Mouse (Mus musculus) mouse embryonic stem cell (cell line): ENCODE results near the gene Tet1.
"Not testable (repeated sequence)": the region's sequence is repeated elsewhere in the genome, so short reads cannot be mapped to it uniquely, and the experiment has no call there.

Source experiments
- in situ Hi-C, 2 experiments: fragments of 300-500 bp; cut with MboI; formaldehyde crosslinking; loops; 1 replicate in 1 of 2; 3 replicates in 1 of 2; pipeline ENCODE4 v1.14.3; 2019 to 2020; ENCODE audit warnings: low sequenced_read_pairs in 2 of 2, low pct_unique_long_range_greater_than_20kb in 1 of 2, mixed read lengths in 1 of 2; ENCODE audit not compliant: unreplicated experiment in 1 of 2

The Tet1 gene

DNA sequence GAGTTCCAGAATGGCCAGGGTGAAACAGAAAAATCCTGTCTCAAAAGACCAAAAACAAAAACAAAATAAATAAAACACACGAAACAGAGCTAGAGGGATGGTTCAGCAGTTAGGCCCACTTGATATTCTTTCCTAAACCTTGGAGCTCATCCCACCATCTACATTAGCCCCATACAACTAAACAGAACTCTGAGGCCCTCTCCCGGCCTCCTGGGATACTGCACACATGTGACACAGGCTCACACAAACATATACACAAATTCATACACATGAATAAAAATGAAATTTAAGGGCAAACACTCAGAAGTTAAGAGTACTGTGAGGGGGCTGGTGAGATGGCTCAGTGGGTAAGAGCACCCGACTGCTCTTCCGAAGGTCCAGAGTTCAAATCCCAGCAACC, 114.6 kb downstream of the Tet1 start:
- in situ Hi-C loops = no loop called here

DNA sequence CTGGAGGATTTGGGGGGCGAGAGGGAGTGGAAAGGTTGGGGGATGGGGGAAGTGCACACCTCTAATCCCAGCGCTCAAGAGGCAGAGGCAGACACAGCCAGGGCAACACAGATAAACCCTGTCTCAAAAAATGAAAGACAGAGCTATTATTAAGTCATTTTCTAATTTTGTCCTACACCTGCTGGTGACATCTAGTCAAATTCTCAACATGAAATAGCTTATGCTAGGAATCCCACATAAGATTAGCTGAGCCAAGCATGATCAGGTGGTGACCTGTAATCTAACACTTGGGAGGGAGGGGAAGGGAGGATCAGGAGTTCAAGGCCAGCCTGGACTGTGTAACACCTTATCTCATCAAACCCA, 115.7 kb downstream of the Tet1 start:
- in situ Hi-C loops = no loop called here

DNA sequence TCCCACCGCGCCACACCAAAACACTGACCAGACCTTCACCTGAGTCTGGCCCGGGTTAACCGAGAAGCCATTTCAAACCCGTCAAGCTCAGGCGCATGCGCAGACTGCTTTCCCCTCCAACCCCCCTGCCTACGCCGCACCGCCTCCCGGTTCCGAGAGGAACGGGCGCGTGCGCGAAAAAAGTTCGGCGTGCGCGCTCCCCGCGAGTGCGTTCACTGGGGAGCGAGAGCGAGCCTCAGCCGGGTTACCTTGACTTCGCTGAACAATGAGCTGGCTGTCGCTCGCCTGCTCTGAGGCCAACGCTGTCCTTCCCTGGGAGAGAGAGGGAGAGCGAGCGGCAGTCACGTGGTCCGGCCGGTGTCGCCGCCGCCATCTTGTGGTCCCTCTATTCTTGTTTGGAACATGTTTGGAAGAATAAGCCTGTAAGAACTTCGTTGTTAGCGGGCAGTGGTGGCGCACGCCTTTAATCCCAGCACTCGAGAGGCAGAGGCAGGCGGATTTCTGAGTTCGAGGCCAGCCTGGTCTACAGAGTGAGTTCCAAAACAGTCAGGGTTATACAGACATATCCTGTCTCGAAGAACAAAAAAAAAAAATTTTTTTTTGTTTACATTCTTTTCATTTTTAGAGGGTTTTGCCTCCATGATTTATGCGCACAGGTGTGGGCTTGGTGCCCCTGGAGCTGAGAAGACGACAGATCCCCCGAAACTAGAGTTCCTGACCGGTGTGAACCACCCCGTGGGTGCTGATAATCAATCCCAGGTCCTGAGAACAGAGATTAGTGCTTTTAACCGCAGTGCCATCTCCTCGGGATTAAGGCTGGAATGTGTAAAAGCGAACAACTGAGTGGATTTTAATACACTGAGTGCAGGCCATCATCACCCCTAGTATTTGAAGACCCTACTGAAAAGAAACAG, 116.4 kb downstream of the Tet1 start, which contains the start of gene Ccar1:
Ccar1 (minus strand) TSS at position 110 of the 914 bp plus-strand sequence.
- in situ Hi-C loops = no loop called here

DNA sequence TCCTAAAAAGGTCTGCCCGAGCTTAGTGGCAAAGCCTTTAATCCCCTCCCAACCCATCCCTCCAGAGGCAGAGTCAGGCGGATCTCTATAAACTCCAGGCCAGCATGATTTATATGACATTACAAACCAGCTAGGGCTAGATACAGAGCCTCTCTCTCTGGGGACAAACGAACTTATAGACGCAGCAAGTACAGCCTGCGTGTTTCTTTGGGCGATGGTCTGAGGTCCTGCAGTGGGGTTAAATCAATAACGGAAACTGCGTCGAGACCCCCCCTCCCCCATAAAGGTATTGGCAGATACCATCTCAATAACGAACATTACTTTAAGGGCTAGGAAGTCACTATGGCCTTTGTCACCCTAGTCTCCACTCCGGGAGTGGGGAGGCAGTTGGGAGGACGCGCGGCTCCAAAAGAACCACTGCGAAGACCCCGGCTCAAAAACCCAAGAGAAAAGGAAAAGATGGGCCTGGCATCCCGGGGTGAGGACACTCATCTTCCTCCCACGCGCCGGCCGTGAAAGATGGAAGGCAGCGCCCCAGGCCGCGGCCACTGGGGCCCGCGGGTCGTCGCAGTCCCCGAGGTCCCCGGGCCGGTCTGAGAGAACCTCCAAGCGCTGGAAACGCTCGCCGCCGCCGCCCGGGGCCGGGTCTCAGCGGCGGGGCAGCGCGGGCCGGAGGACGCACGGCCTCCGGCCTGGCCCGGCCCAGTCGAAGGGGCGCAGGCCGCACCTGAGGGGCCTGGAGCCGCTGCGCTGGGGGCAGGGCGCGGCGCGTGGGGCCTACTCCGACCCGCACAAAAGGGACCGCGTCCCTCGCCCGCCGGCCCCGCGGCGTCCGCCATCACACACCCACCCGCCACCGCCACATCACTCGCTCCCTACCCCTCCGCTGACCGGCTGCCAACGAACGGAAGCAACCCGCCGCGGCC, 117.3 kb downstream of the Tet1 start:
- in situ Hi-C loops = no loop called here

DNA sequence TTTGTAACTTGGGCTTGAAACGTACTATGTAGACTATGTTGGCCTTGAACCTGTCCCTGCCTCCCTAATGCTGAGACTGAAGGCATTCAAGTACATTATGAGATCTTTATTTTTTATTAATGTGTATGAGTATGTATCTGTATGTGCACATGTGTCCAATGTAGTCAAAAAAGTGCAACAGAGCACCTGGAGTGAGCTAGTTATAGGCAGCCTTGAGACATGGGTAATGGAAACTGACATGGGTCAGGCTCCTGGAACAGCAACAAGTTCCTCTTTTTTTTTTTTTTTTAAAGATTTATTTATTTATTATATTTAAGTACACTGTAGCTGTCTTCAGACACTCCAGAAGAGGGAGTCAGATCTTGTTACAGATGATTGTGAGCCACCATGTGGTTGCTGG, 127.0 kb downstream of the Tet1 start:
- in situ Hi-C loops = not testable (repeated sequence)
